Mouse (Mus musculus) bone marrow, adult 2 months (tissue): Measurements from ENCODE around the gene Gramd1b.

Source experiments
- CTCF ChIP-seq: fragments of 200-500 bp; IDR thresholded peaks from 2 replicates; pipeline ENCODE4 v1.5.1; 2011; ENCODE audit warnings: low read length, control low read depth; ENCODE audit not compliant: control insufficient read depth, insufficient read depth
- POLR2A ChIP-seq: fragments of 200-500 bp; IDR thresholded peaks from 2 replicates; pipeline ENCODE4 v1.6.1; 2011; ENCODE audit warnings: low read depth, mild to moderate bottlenecking, control low read depth, low read length, borderline replicate concordance; ENCODE audit not compliant: control insufficient read depth

DNA sequence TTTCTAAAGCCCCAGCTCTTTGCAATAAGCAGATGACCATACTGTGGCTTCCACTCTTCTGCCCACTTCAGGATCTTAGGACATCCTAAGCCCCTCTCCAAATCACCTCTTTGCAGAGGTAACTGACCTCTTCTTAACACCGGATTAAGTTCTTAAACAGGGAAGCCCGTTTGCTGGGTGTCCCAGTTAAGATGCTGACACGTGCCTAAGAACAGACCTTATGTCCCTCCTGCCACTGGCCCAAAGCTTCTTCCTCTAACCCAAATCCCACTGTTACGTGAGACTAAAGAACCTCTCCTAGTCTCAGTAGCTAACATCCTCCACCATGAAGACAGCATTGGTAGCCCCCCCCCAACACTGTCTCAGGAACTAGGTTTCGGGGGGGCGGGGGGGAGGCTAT, 177.6 kb downstream of the Gramd1b start:
- TF ChIP-seq CTCF, result no peak
- TF ChIP-seq POLR2A, result no peak
